Mouse (Mus musculus): ENCODE data around the gene Popdc2. TPM values are rescaled to one million over a fixed set of nuclear protein-coding genes. Genes with fewer than 3 reads are reported as not detected.

The Popdc2 gene
- polyA plus RNA-seq, 1 experiment from 2014 or later: 0.52 TPM

DNA sequence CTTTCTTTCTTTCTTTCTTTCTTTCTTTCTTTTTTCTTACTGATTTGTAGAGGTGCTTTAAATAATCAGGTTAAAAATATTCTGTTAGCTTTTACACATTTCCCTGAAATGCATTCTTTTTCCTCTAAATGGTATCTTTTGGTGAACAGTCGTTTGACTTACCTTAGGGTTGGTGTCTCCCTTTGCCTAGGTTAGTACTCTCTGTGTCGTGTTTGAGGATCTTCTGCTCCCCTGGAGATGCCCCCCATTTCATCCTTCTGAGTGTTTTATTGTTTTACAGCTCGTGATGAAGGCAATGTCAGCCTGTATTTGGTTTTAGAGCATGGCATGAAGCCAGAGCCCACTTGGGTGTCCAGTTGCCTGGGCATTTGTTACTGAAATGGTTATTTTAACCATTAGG lies 17.5 kb downstream of the Popdc2 start:
- Histone ChIP-seq H3K4me1 (replicated peaks) (peaks cover 12% of the 10 kb centered on the region), H3K9ac (no peak overlapping the region), H3K4me2 (no peak overlapping the region), H3K4me3 (no peak overlapping the region), H3K36me3 (no peaks in the 10 kb centered on the region), H3K27me3 (no peaks in the 10 kb centered on the region), H3K9me3 (no peaks in the 10 kb centered on the region), H3K27ac (replicated peaks) (no peak overlapping the region)
- WGBS: 50% methylated on average over 3 of the region's 3 CpGs
- no peak for ATAC-seq (ENCODE audit: low FRiP score, low read depth)

DNA sequence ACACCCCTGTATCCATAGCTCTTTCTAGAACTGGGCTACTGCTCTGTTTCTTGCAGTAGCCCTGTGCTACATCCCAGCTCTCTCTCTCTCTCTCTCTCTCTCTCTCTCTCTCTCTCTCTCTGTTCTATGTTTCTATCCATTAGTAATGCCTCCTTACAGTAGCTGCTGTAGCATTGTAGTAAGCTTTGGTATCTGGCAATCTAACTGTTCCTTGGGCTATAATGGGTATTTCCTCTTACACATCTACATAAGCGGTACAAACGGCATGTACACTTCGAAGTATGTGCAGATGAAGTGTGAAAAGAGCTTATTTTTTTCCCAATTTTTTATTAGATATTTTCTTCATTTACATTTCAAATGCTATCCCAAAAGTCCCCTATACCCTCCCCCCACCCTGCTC lies 17.9 kb downstream of the Popdc2 start:
- ATAC-seq (ENCODE audit: low FRiP score, low read depth): no peak
- Histone ChIP-seq H3K4me3 (no peak overlapping the region), H3K27ac (replicated peaks) (no peak overlapping the region)

DNA sequence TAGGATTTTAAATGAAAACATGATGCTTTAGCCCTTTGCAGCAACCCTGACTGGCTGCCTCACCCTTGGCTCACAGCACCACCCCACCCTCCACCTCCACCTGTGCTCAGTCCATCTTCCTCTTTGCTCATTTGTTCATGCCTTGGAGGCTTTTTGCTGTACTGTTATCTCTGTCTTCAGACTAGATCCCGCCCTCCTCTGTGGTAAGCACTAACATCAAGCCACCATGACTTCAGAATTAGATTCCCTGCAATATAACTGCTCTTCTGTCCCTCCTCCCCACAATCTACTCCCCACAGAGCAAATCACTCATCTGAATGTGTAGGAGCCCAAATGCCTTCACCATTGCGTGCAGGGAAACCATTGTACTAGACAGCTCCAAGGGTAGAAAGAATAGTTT lies 21.7 kb downstream of the Popdc2 start:
- ATAC-seq (ENCODE audit: low FRiP score, low read depth): no peak
- Histone ChIP-seq H3K27ac (replicated peaks) (no peak overlapping the region), H3K9me3 (no peaks in the 10 kb centered on the region), H3K27me3 (no peaks in the 10 kb centered on the region), H3K9ac (no peak overlapping the region), H3K4me3 (no peak overlapping the region), H3K4me2 (no peak overlapping the region), H3K4me1 (replicated peaks) (no peaks in the 10 kb centered on the region), H3K36me3 (no peaks in the 10 kb centered on the region)
- 74% methylated on average over 2 of the region's 2 CpGs for WGBS

More for the DNA sequence above, 17.9 kb downstream of the Popdc2 start:
- Histone ChIP-seq H3K27me3 (no peaks in the 10 kb centered on the region), H3K9ac (no peak overlapping the region), H3K4me2 (no peak overlapping the region), H3K36me3 (no peaks in the 10 kb centered on the region), H3K9me3 (no peaks in the 10 kb centered on the region), H3K4me1 (replicated peaks) (peaks cover 12% of the 10 kb centered on the region)
- WGBS: 96% methylated on average over 3 of the region's 3 CpGs

DNA sequence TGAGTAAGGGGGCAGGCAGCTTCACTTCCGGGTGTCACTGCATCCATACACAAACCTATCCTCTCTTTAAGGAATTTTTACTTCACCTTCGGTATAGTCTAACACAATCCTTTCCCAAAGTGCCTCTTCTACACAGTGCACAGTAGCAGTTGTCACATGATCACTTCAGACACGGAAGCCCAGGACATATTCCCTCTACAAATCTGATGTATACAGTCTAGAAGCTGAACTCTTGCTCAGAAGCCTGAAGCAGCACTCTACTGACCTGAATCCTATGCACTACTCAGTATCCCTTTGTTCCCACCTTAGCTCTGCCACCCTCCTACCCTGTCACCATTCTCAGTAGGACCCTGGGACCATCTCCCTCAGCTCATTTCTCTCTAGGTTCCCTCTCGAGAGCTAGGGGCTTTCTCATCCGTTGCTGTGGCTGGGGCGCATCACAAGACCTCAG lies 23.2 kb downstream of the Popdc2 start:
- Histone ChIP-seq H3K4me3 (no peak overlapping the region), H3K36me3 (no peaks in the 10 kb centered on the region), H3K9me3 (no peaks in the 10 kb centered on the region), H3K27ac (replicated peaks) (no peak overlapping the region), H3K4me2 (no peak overlapping the region), H3K27me3 (no peaks in the 10 kb centered on the region), H3K9ac (no peak overlapping the region), H3K4me1 (replicated peaks) (no peaks in the 10 kb centered on the region)
- WGBS: 92% methylated on average over 6 of the region's 6 CpGs
- ATAC-seq (ENCODE audit: low FRiP score, low read depth): no peak

DNA sequence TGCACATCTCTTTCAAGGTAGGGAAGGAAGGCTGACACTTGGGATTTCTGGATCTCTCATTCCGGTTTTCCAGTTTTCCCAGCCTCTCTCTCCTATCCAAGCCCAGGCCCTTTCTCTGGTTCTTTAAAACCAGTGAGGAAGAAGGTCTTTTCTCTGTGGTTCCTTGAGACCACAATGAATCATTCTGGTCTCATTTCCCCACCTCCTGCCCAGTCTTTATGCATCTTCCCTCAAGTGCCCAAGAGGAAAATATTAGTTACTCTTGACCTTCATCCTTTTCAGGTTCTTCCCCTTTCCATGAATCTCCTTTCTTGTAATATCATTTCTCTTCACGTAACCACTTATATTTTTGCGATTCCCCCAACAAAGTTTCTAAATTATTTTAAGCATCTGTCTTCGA lies 23.7 kb downstream of the Popdc2 start:
- H3K4me3 ChIP-seq: no peak overlapping the region
- H3K4me1 ChIP-seq (replicated peaks): no peaks in the 10 kb centered on the region
- H3K27me3 ChIP-seq: no peaks in the 10 kb centered on the region
- ATAC-seq (ENCODE audit: low FRiP score, low read depth): no peak
- no peaks in the 10 kb centered on the region for H3K36me3 ChIP-seq
- no peaks in the 10 kb centered on the region for H3K9me3 ChIP-seq
- 95% methylated on average over 4 of the region's 4 CpGs for WGBS
- no peak overlapping the region for H3K4me2 ChIP-seq
- H3K27ac ChIP-seq (replicated peaks): no peak overlapping the region
- H3K9ac ChIP-seq: no peak overlapping the region

DNA sequence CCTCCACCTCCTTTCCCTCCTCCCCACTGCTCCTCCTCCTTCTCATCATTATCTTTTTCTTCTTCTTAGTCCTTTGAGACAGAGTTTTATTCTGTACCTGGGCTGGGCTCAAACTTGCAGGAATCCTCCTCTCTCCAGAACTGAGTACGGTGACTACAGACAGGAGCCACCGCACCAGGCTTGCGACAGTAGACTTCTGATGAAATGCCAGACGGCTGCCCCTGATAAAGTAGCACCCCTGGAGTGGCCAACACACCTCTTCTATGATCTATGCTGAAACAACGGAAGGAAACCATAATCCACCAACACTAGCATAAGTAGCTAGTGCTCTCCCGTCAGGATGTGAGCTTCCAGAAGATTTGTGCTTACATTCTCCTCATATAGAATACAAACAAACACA lies 25.4 kb downstream of the Popdc2 start:
- ATAC-seq (ENCODE audit: low FRiP score, low read depth): no peak
- 86% methylated on average over 6 of the region's 6 CpGs for WGBS
- no peak overlapping the region for H3K4me2 ChIP-seq
- no peak overlapping the region for H3K4me3 ChIP-seq
- H3K27me3 ChIP-seq: no peaks in the 10 kb centered on the region
- no peaks in the 10 kb centered on the region for H3K4me1 ChIP-seq (replicated peaks)
- no peak overlapping the region for H3K9ac ChIP-seq
- H3K27ac ChIP-seq (replicated peaks): no peak overlapping the region
- H3K9me3 ChIP-seq: no peaks in the 10 kb centered on the region
- H3K36me3 ChIP-seq: no peaks in the 10 kb centered on the region

DNA sequence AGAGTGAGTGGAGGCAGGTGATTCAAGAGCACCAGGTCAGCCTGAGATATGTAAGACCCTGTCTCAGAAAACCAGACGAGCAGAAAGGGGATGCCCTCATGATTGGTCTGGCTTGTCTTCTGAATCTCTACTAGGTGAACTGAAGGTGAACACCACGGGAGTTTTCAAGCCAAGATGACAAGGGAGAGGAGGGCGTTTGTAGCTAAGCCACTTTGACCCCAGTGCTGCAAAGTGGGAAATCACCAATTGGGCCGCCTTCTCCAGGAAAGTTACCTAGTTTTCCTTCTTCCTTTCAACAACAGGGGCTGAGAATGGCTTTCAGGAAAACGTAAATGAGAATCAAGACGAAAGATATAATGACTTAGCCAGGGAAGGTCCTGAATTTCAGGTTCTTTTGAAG lies 26.7 kb downstream of the Popdc2 start:
- Histone ChIP-seq H3K4me1 (replicated peaks) (no peaks in the 10 kb centered on the region), H3K36me3 (no peaks in the 10 kb centered on the region), H3K4me2 (no peak overlapping the region), H3K4me3 (no peak overlapping the region), H3K9me3 (no peaks in the 10 kb centered on the region), H3K27ac (replicated peaks) (no peak overlapping the region), H3K27me3 (no peaks in the 10 kb centered on the region), H3K9ac (no peak overlapping the region)
- 80% methylated on average over 6 of the region's 6 CpGs for WGBS
- no peak for ATAC-seq (ENCODE audit: low FRiP score, low read depth)

DNA sequence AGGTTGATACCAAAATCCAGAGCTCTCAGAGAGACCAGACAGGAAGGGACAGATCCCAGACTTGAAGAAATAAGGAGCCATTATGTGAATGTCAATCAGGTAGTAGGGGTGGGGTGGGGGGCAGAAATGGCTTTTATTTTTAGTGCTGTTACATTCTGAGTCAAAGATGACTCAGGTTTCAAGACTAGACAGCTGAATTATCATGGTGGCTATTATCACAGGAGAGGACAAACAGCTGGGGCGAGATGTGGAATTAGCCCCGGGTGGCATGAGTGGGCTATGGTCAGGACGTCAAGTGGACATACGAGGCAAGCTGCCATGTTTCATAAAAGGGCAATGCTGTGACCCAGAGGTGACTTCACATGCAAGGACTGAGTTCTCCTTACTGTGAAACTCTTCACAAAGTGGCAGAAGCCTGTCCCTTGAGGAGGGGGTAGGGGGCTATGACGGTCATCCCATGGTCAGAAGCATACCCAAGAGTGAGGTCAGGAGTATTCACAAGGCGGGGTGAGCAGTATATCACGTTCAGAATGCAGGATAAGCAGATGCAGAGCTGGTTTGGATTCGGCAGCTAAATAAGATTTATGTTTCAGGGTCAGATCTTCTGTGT lies 27.4 kb downstream of the Popdc2 start:
- no peaks in the 10 kb centered on the region for H3K36me3 ChIP-seq
- WGBS: 80% methylated on average over 8 of the region's 8 CpGs
- no peaks in the 10 kb centered on the region for H3K27me3 ChIP-seq
- no peak overlapping the region for H3K27ac ChIP-seq (replicated peaks)
- H3K9ac ChIP-seq: no peak overlapping the region
- H3K4me2 ChIP-seq: no peak overlapping the region
- no peaks in the 10 kb centered on the region for H3K4me1 ChIP-seq (replicated peaks)
- no peaks in the 10 kb centered on the region for H3K9me3 ChIP-seq
- H3K4me3 ChIP-seq: no peak overlapping the region
- no peak for ATAC-seq (ENCODE audit: low FRiP score, low read depth)

DNA sequence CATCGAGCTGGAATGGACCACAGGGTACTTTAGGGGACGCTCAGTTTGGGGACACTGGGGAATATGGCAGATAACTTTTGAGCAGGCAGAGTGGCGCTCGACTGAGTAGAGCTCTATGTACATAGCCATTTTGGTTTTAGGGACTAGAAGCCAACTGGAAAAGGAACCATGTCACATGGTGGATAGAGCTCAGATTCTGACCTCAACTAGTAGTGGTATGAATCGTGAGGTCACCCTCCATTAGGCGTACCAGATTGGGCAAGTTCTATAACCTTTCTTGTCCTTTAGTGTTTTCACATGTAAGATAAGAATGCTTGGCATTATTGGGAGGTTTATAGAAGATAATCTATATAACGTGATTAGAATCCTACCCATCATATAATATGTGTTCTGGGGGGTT lies 28.3 kb downstream of the Popdc2 start:
- ATAC-seq (ENCODE audit: low FRiP score, low read depth): no peak
- 93% methylated on average over 7 of the region's 7 CpGs for WGBS
- no peak overlapping the region for H3K9ac ChIP-seq

DNA sequence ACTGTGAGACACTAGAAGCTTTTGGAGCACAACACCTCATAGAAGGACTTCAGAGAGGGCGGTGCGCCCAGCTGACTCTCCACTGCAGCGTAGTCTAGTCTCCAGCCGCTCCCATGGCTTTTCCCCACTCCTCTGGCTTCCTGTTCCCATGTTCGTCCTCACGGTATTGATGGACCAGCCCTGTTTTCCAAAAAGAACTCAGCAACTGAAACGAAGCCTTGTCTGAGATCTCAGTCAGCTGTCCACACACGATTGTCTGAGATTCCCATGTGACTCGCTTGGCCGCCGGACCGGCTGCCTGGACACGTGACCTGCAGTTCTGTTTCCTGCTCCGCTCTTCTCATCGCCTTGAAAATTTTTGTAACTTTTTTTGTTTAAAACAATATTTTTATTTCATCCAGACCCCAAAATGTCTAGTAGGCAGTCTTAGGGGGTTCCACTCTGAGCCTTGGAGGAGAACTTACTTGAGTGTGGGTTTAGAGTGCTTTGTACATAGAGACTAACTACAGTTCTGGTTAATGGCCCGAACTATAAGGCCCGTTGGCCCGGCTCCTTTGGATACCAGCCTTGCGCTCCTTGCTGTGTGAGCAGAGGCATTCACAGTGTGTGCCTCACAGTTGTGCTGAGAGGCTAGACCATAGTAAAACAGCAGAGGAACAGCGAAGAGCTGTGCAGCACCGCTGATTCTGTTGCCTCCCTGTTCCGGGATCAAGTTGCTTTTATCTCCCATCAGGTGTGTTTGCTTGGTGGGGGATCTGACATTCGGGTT lies 30.3 kb downstream of the Popdc2 start:
- H3K9ac ChIP-seq: no peak overlapping the region
- H3K4me1 ChIP-seq (replicated peaks): no peaks in the 10 kb centered on the region
- H3K36me3 ChIP-seq: no peaks in the 10 kb centered on the region
- H3K4me2 ChIP-seq: no peak overlapping the region
- no peak overlapping the region for H3K4me3 ChIP-seq
- 81% methylated on average over 23 of the region's 23 CpGs for WGBS
- H3K9me3 ChIP-seq: no peaks in the 10 kb centered on the region
- ATAC-seq (ENCODE audit: low FRiP score, low read depth): no peak
- H3K27me3 ChIP-seq: no peaks in the 10 kb centered on the region
- H3K27ac ChIP-seq (replicated peaks): no peak overlapping the region

More for the DNA sequence above, 28.3 kb downstream of the Popdc2 start:
- H3K27ac ChIP-seq (replicated peaks): no peak overlapping the region
- no peaks in the 10 kb centered on the region for H3K9me3 ChIP-seq
- no peak overlapping the region for H3K4me3 ChIP-seq
- no peaks in the 10 kb centered on the region for H3K36me3 ChIP-seq
- no peak overlapping the region for H3K4me2 ChIP-seq
- no peaks in the 10 kb centered on the region for H3K4me1 ChIP-seq (replicated peaks)
- no peaks in the 10 kb centered on the region for H3K27me3 ChIP-seq

DNA sequence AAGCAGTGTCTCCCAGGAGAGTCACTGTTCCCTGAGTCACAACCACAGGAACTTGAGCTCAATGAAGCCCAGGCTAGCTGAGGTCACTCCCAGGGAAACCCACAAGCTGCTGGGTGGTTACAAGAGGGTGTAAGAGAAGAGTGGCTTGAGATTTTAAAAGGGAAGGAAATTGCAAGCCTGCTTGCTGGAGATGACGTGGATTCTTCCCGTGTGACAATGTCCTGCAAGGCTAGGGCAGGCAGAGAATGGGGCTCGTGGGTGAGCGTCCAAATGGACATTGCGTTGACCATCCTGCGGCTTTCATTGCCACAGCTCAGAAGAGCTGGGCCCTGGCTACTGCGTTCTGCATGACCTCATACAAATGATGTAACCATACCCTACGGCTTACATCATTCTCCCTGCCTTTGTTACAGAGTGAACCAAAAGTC lies 32.2 kb downstream of the Popdc2 start:
- no peaks in the 10 kb centered on the region for H3K9me3 ChIP-seq
- H3K4me2 ChIP-seq: no peak overlapping the region
- H3K27me3 ChIP-seq: no peaks in the 10 kb centered on the region
- peaks cover 2% of the 10 kb centered on the region for H3K4me1 ChIP-seq (replicated peaks)
- no peak overlapping the region for H3K9ac ChIP-seq
- no peak overlapping the region for H3K27ac ChIP-seq (replicated peaks)
- H3K36me3 ChIP-seq: no peaks in the 10 kb centered on the region
- H3K4me3 ChIP-seq: no peak overlapping the region
- WGBS: 94% methylated on average over 8 of the region's 8 CpGs
- ATAC-seq (ENCODE audit: low FRiP score, low read depth): no peak

DNA sequence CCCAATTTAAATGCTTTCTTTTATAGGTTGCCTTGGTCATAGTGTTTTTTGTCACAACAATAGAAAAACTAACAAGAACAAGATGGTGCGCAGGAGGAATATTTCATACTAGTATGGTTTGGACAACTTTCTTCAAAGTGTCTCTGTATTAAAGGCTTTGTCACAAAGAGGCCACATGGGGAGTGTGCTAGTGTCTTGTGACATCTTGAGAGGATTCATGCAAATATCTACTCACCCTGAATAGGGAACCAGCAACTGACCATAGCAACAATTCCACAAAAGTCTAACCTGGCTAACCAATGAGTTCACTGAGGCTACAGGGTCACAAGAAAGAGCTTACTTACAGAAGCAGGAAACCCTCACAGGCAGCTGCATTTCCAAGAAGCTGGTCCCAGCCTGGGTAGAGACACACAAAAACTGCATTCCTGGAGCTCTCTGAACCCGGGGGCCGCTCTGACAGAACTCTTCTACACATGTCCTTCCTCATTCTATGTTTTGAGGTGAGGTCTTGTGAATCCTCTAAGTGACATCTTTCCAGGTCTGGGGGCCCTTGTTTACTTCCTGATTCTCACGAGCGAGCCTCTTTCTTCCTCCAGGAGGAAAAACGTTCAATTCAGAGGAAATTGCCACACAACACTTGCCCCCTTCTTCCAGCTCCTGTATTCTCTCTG lies 33.2 kb downstream of the Popdc2 start:
- H3K4me3 ChIP-seq: no peak overlapping the region
- H3K36me3 ChIP-seq: no peaks in the 10 kb centered on the region
- WGBS: 72% methylated on average over 6 of the region's 6 CpGs
- no peaks in the 10 kb centered on the region for H3K9me3 ChIP-seq
- no peak overlapping the region for H3K9ac ChIP-seq
- H3K27ac ChIP-seq (replicated peaks): no peak overlapping the region
- peaks cover 12% of the 10 kb centered on the region for H3K4me1 ChIP-seq (replicated peaks)
- ATAC-seq (ENCODE audit: low FRiP score, low read depth): no peak
- H3K4me2 ChIP-seq: no peak overlapping the region
- H3K27me3 ChIP-seq: no peaks in the 10 kb centered on the region
